Mouse (Mus musculus) liver, embryonic 12.5 days (tissue): ENCODE results near the gene C1ra. TPM values are rescaled to one million over a fixed set of nuclear protein-coding genes. Genes with fewer than 3 reads are reported as not detected.
"Not testable (repeated sequence)": the region's sequence is repeated elsewhere in the genome, so short reads cannot be mapped to it uniquely, and the experiment has no call there.

Source experiments
- ATAC-seq: fragments of 200-750 bp; cut with Nextera tagmentation; 2 replicates; pipeline ENCODE4 v1.8.0; 2017; ENCODE audit warnings: moderate number of reproducible peaks, mild to moderate bottlenecking, moderate library complexity
- H3K27ac ChIP-seq: fragments of 300-500 bp; sonication (generic); 2 replicates; pipeline ENCODE4 v1.5.1; 2016; ENCODE audit warnings: mild to moderate bottlenecking
- H3K27me3 ChIP-seq: fragments of 300-500 bp; sonication (generic); replicated peaks from 2 replicates; pipeline ENCODE4 v1.6.1; 2016; ENCODE audit warnings: mild to moderate bottlenecking, moderate library complexity
- H3K36me3 ChIP-seq: fragments of 300-500 bp; sonication (generic); 2 replicates; pipeline ENCODE4 v1.6.1; 2016; ENCODE audit warnings: mild to moderate bottlenecking, moderate library complexity
- H3K4me1 ChIP-seq: fragments of 300-500 bp; sonication (generic); 2 replicates; pipeline ENCODE4 v1.6.1; 2016
- H3K4me2 ChIP-seq: fragments of 300-500 bp; sonication (generic); 2 replicates; pipeline ENCODE4 v1.6.1; 2016; ENCODE audit warnings: mild to moderate bottlenecking, moderate library complexity
- H3K4me3 ChIP-seq: fragments of 300-500 bp; sonication (generic); 2 replicates; pipeline ENCODE4 v1.5.1; 2016; ENCODE audit warnings: mild to moderate bottlenecking, moderate library complexity
- H3K9ac ChIP-seq: fragments of 300-500 bp; sonication (generic); 2 replicates; pipeline ENCODE4 v1.6.1; 2016; ENCODE audit warnings: mild to moderate bottlenecking, moderate library complexity
- H3K9me3 ChIP-seq: fragments of 300-500 bp; sonication (generic); replicated peaks from 2 replicates; pipeline ENCODE4 v1.6.1; 2016; ENCODE audit warnings: mild to moderate bottlenecking, moderate library complexity
- WGBS: fragments of 180-500 bp; shearing (Covaris S2); methylation state at CpG from one replicate; pipeline ENCODE4 v1.1.7; 2016; ENCODE audit not compliant: insufficient replicate concordance; 5-methylcytosine and 5-hydroxymethylcytosine counted together
- polyA plus RNA-seq: library from polyadenylated mRNA; unstranded; fragments of >200 nt; fragmentation: Nextera tagmentation; extraction: Ambion mirVana; gene quantifications from 2 replicates; pipeline ENCODE4 v1.2.1, GENCODE M21; 2016

Gene C1ra
- polyA plus RNA-seq, 1 experiment from 2014 or later, result 4.5 TPM

DNA sequence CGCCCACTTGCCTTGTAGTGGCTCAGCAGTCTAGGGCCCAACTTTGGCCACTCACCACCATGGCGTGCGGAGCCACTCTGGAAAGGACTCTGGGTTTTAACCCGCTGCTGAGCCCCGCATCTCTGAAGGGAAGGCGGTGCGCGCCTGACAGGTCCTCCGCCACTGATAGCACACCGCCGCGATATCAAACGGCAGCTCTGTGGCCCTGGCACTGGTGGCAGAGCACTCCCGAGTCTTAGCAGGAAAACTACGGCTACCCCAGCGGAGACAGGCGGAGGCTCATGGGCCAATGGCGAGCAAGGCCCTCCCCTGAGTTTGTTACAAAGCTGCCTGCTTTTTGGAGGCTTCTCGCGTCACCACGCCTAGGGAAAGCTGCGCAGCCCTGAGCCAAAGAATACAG is 40.6 kb downstream of the C1ra start:
- H3K27me3 ChIP-seq, result no peaks in the 10 kb centered on the region
- H3K4me3 ChIP-seq, result no peak overlapping the region
- 63% methylated on average over 22 of the region's 22 CpGs for WGBS
- H3K36me3 ChIP-seq, result no peaks in the 10 kb centered on the region
- H3K4me1 ChIP-seq, result no peaks in the 10 kb centered on the region
- H3K9ac ChIP-seq, result no peak overlapping the region
- no peak for ATAC-seq
- H3K9me3 ChIP-seq, result peaks cover 7% of the 10 kb centered on the region
- H3K27ac ChIP-seq, result no peak overlapping the region
- no peak overlapping the region for H3K4me2 ChIP-seq

DNA sequence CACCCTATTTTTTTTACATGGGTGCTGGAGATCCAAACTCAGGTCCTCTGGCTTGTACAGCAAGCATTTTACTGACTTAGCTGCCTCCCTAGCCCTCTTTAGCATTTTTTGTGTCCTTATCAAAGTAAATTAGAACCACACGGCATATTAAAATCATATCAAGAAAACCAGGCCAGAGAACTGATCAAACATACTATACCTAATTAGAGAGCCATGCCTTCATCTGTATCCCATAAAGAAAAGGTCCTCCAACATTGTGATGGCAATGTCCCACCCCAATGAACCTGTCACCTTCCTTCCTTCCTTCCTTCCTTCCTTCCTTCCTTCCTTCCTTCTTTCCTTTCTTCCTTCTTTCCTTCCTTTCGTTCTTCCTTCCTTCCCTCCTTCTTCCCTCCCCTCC is 43.8 kb downstream of the C1ra start:
- ATAC-seq, H3K9ac ChIP-seq, H3K27me3 ChIP-seq, H3K36me3 ChIP-seq, H3K4me1 ChIP-seq, H3K27ac ChIP-seq, H3K4me2 ChIP-seq, H3K9me3 ChIP-seq, H3K4me3 ChIP-seq: not testable (repeated sequence)
- 57% methylated on average over 2 of the region's 2 CpGs for WGBS

DNA sequence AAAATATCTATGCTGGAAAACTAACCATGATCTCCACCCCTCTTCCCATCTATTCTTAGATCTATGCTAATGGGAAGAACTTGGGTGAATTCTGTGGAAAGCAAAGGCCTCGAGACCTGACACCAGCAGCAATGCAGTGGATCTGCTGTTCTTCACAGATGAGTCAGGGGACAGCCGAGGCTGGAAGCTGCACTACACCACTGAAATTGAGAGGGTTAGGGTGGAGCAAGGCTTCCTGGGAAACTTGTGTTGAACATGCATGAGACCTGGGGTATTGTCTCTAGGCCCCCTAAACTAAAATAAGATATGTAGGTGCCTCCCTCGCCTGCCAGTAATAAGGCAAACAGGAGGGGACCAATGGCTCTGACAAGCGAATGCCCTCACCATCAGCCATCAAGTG is 49.0 kb downstream of the C1ra start:
- H3K27me3 ChIP-seq, H3K4me3 ChIP-seq, H3K4me2 ChIP-seq, H3K4me1 ChIP-seq, H3K36me3 ChIP-seq, H3K27ac ChIP-seq, ATAC-seq, H3K9me3 ChIP-seq, H3K9ac ChIP-seq: not testable (repeated sequence)
- WGBS, result 64% methylated on average over 4 of the region's 4 CpGs

DNA sequence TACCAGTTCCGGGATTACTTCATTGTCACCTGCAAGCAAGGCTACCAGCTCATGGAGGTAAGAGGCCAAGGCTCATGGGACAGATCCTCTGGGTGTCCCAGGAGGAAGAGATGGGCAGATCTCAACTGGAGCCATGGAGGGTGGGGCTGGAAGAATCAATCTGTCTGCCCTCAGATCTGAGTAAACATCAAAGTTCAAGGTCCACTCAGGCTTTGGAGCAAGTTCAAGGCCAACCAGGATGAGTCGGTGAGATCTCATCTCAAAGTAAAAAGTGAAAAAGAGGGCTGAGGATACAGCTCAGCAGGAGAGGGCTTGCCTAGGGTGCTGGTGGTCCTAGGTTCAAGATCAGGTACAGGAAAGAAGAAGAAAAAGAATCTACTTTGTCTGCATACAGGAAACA is 49.4 kb downstream of the C1ra start:
- H3K27ac ChIP-seq, H3K4me1 ChIP-seq, H3K9ac ChIP-seq, H3K36me3 ChIP-seq, H3K27me3 ChIP-seq, H3K9me3 ChIP-seq, H3K4me3 ChIP-seq, ATAC-seq, H3K4me2 ChIP-seq: not testable (repeated sequence)
- 69% methylated on average over 2 of the region's 2 CpGs for WGBS

DNA sequence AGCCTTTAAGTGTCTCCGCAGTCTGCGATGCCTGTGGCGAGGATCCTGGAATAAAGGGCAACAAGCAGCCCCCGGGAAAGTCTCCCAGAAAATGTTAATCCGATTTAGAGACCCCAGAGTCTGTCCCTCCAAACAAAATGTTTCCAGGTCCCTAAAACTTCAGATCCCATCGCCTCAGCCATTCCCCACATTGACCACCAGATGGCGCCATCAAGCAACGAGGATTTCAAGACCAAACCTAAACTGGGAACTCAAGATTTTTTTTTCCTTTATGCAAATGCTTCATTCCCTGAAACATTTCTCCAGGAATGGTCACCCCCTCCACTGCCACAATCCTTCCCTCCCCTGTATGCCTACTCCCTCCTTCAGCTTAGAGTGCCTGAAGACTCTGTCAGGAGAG is 57.8 kb downstream of the C1ra start, which contains the start of gene C1rb:
Gene C1rb (plus strand): TSS at position 269 of the 400 bp plus-strand sequence.
- Histone ChIP-seq H3K4me1 (no peaks in the 10 kb centered on the region), H3K9me3 (no peaks in the 10 kb centered on the region), H3K4me2 (no peak within 1 kb of the TSS), H3K27me3 (no peaks in the 10 kb centered on the region), H3K27ac (no peak within 1 kb of the TSS), H3K9ac (no peak within 1 kb of the TSS), H3K36me3 (no peaks in the 10 kb centered on the region), H3K4me3 (no peak within 1 kb of the TSS)
- ATAC-seq, result no peak
- 3% methylated on average over 8 of the region's 8 CpGs for WGBS

Other genes starting within 250 kb of the C1ra start
- 0.05 and 0.06 TPM in 2 replicates for gene Cd163, start 207.7 kb upstream of the C1ra start, polyA plus RNA-seq
- gene Pex5, start 97.3 kb upstream of the C1ra start, polyA plus RNA-seq, result 26.3 and 26.5 TPM in 2 replicates
- 4.1 and 5.0 TPM in 2 replicates for gene Clstn3, start 47.6 kb upstream of the C1ra start, polyA plus RNA-seq
- 4.4 and 4.5 TPM in 2 replicates for gene C1rl, start 19.3 kb upstream of the C1ra start, polyA plus RNA-seq
- 15.9 and 16.6 TPM in 2 replicates for gene C1s1, start 30.0 kb downstream of the C1ra start, polyA plus RNA-seq
- gene C1rb, start 57.9 kb downstream of the C1ra start, polyA plus RNA-seq, result not detected in 2 replicates
- not detected in 2 replicates for gene C1s2, start 123.7 kb downstream of the C1ra start, polyA plus RNA-seq
- 67.1 and 74.5 TPM in 2 replicates for gene Lpcat3, start 150.6 kb downstream of the C1ra start, polyA plus RNA-seq
- 200 TPM in 2 replicates for gene Emg1, start 199.8 kb downstream of the C1ra start, polyA plus RNA-seq
- gene Phb2, start 199.9 kb downstream of the C1ra start, polyA plus RNA-seq, result 433 and 443 TPM in 2 replicates
- 30.8 and 31.3 TPM in 2 replicates for gene Ptpn6, start 226.3 kb downstream of the C1ra start, polyA plus RNA-seq
- 109 and 116 TPM in 2 replicates for gene Grcc10, start 229.0 kb downstream of the C1ra start, polyA plus RNA-seq
- gene Gm45234, start 243.6 kb downstream of the C1ra start, polyA plus RNA-seq, result not detected in 2 replicates
- gene Atn1, start 244.1 kb downstream of the C1ra start, polyA plus RNA-seq, result 2.6 and 2.9 TPM in 2 replicates